Mouse (Mus musculus) retina, embryonic 14.5 days (tissue): ENCODE measurements around the gene Rdh9.
"Not testable (repeated sequence)": the region's sequence is repeated elsewhere in the genome, so short reads cannot be mapped to it uniquely, and the experiment has no call there.

Experiments
- DNase-seq: peaks from one replicate; pipeline ENCODE4 v3.0.0-alpha.2; 2015; ENCODE audit warnings: low spot score

Gene Rdh9

DNA sequence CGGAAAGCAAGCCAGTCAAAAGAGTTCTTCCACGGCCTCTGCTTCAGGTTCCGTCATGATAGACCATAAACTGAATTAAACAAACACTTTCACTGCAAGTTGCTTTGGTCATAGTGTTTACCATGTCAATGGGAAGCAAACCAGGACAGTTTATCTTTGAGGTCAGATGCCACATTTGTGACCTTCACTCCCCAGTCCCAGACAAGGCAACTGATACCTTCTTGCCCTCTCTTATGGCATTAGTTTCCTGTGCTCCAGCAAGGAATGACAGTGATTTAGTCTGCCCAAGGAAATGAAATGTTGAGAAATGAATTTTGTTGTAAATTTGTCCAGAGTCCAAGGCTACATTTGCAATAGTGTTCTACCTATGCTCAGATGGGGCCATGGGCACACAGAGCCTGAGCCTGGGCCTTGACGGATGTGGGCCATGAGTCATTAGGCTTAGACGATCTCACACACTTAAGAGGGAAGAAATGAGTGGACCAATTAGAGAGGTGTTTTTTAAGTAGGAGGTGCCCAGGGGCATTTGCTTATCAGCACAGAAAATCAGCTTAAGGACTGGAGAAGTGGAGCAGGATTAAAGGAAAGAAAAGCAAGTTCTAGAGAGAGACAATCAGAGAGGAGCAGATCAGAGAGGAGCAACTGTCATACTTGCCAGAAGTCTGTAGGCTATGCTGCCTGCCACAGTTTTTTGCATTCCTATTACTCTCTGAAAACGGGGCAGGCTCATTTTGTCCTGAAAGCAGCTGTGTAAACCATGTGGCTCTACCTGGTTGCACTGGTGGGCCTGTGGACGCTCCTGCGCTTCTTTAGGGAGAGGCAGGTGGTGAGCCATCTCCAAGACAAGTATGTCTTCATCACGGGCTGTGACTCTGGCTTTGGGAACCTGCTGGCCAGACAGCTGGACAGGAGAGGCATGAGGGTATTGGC is 16.7 kb upstream of the Rdh9 start, which contains the start of the genes Rdh1 and Rdh16f1:
Gene Rdh1 (plus strand): TSS at position 541 of the 930 bp plus-strand sequence.
Gene Rdh16f1 (plus strand): TSS at position 607 of the 930 bp plus-strand sequence.
- DNase-seq, result no peak

DNA sequence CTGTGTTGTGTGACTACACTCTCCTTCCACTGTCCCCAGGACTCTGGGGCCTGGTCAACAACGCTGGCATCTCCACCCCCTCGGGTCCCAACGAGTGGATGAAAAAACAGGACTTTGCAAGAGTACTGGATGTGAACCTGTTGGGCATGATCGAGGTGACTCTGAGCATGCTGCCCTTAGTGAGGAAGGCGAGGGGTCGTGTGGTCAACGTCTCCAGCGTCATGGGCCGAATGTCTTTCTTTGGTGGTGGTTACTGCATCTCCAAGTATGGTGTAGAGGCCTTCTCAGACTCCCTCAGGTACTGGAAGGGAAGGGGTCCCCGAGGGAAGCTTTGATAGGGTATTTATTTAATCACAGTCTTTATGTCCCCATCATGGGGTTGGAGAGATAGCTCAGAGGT is 13.3 kb upstream of the Rdh9 start:
- DNase-seq, result not testable (repeated sequence)

DNA sequence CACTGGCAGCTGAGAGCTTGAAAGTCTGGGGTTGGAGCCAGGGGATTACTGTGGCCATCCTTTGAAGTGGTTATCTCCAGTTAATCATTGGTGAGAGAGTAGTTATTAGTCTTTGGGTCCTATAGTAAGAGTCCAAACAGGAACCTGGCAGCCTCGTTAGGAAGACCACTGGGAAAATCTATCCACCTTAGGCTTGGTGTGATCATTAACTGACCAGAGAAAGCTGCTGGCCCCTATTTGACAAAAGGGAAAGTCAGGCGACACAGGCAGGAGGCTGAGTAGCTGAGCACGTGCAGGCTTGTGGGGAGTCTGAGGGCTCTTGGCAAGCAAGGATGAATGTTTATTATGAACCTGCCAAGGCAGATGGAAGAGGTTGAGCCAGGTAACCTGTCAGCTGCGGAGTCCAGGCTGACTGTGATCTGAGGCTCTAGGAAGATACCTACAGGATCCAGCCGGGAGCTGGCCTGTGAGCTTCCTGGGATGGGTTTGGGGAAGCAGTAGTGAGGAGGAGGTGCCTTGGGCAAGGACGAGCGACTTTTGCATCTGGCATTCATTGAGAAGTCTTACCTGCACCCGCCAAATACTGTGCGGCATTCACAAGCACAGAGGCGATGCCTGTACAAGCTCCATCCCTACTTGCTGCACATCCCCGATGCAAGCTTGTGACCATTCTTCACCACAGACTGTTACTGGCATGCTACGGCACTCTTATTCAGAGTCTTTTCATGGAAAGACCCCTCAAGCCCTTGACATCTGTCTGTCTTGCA is 12.1 kb upstream of the Rdh9 start:
- no peak for DNase-seq

DNA sequence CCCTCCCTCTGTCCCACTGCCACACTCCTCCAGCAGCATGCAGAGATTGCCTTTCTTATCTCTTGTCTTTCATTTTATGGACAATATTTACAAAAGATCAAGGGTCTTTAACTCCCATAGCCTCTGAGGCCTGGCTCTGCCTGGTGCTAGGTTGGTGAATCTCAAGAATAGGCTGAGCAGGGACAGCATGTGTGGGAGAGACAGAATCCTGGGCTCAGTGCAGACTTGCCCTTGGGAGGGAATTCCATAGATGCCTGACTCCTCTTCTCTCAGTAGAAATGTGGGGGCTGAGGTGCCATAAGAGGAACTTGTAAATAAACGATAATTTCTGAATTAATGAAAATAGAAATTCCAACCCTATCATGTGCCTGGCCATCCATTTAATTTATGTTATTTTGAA is 9.6 kb upstream of the Rdh9 start:
- DNase-seq, result no peak

DNA sequence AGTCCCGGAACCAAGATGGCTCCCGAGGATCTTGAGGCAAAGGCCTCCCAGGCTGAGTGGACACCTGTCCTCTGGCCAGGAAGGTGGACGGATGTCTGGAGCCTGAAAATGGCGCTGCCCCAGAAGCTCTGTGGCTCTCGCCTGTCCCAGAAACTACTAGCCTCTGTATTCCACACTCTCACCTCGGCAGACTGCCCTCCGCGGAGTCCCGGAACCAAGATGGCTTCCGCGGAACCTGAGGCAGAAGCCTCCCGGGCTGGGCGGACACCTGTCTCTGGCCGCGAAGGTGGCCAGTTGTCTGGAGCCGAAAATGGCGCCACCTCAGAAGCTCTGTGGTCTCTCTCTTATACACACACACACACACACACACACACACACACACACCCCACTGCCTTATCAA is 6.1 kb downstream of the Rdh9 start:
- not testable (repeated sequence) for DNase-seq

DNA sequence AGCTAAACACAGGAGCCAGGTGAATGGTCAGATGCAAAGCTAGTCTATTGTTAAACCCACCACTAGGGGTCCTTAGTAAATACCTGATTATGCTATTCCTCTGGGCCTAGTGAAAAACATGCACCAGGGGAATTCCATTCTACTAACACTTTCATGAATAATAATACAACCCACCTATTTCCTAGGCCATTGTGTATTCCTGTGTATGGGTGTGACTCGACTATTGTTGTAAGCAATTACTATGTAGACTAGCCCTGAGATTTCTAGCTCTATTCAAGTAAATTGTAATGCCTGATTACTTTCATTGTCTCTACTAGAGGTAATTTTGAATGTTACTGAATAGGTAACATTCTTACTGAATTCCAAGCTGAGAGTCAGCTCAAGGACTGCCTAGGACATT is 9.2 kb downstream of the Rdh9 start:
- not testable (repeated sequence) for DNase-seq

DNA sequence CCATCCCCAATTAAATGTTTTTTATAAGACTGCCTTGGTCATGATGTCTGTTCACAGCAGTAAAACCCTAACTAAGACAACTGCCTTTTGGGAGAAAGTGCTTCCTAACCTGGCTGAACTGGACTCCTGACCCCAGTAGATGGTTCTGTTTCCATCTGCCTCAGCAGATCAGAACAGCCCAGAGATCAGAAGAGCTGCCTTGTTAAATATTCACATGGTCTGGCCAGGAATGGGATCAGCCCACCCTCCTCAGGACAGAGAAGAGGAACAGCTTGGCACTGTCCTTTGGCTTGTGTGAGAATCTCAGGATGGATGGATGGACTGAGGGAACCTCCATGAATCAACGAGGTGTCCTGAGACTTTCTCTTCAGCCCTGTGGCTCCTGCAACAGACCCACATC is 23.1 kb downstream of the Rdh9 start:
- no peak for DNase-seq

DNA sequence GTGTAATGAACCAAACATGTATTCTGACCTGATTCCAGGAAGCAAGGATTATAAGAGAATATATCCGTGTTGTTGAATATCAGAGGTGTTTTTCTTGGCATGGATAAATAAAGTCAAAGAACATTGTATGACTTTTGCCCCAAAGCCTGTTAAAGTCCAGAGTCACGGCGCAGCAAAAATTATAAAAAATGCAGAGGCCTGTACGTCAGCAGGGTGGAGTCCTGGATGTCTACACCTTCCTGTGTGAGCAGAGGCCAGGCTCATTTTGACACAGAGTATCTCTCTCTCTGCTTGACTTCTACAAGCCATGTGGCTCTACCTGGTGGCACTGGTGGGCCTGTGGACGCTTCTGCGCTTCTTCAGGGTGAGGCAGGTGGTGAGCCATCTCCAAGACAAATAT is 24.7 kb downstream of the Rdh9 start, which contains the start of gene Rdh16:
Gene Rdh16 (plus strand): TSS at position 262 of the 400 bp plus-strand sequence.
- DNase-seq, result no peak

DNA sequence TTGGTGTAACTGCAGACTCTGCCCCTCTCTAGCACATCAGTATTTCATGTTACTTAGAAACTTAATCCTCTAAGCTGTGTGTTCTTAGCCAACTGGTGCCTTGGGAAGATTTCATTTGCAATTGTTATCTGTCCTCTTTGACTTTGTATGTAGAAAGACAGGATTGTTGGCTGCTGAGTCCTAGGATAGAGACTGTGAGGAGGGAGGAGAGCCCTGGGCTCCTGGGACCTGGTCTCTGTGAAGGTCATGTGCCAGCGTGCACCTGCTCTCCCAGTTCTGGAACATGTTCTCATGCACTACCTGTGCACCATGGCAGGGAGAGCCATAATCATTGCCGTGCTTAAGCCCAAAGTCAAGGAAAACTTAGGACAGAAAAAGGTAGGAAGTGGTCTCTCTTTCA is 25.4 kb downstream of the Rdh9 start:
- no peak for DNase-seq

DNA sequence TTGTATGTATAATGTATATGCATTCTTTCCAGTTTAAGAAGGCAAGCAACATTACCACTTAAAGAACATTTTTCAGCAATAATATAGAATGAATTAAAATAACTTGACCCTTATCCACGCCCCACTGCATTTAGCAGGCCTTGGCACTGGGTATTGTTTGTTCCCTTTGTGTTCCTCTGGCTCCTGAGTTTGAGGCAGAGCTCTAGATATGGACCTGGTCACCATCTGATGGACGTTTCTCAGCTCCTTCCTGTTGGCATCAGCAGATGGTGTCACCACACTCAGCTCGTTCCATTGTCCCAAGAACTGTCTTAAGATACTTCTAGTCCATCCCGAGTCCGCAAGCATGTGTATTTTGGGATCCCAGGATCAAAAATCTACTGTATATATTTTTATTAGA is 26.1 kb downstream of the Rdh9 start:
- no peak for DNase-seq

DNA sequence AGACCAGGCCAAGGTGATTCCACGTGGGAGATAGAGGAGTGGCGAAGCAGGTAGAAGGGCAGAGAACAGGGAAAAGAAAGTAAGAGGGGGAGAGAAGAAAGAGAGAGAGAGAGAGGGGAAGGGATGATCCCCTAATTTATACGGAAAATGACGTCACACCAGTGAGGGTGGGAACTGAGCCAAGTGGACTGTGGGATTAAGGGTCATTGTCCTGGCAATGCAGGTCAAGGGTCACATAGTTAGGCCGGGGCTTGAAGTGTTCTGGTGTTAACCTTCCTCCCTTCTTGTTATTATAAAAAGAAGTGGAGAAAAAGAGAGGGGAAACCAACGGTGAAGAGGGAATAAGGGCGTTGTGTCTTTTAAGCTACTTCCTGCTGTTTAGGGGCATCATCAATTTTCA is 28.2 kb downstream of the Rdh9 start:
- no peak for DNase-seq

DNA sequence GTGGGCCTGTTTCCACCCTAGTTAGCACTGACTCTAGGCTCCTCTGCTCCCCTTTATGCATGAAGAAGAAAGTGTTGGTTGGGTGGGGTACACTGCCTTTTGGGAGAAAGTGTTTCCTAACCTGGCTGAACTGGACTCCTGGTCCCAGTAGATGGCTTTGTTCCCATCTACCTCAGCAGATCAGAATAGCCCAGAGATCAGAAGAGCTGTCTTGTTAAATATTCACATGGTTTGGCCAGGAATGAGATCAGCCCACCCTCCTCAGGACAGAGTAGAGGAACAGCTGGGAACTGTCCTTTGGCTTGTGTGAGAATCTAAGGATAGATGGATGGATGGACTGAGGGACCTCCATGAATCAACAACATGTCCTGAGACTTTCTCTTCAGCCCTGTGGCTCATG is 39.7 kb downstream of the Rdh9 start:
- no peak for DNase-seq

DNA sequence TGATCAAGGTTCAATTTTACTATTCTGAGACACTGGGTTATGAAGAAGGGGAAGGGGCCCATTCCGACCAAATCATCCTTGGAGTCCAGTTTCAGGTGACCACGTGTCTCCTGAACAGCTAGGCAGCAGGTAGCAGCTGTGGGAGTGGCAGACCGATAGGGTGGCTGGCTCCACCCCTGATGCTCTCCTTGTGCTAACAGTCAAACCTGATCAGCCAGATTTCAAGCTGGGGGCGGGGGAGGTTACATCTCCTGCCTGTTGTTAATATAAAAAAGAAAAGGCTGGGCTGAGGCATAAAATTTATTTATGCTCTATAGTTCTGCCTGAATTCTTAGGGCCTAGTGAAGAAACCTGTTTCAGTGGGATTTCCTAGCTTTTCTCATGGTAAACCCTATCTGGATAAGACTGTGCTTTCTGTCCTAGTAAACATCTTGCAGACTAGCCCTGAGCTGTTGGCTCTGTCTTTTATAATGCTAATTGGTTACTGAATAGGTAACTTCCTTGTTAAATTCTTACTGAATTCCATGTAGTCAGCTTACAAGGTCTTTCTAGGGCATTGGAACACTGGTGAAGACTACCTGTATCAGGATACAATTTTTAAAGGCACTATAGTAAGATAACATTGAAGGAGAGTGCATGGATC is 41.2 kb downstream of the Rdh9 start:
- not testable (repeated sequence) for DNase-seq

DNA sequence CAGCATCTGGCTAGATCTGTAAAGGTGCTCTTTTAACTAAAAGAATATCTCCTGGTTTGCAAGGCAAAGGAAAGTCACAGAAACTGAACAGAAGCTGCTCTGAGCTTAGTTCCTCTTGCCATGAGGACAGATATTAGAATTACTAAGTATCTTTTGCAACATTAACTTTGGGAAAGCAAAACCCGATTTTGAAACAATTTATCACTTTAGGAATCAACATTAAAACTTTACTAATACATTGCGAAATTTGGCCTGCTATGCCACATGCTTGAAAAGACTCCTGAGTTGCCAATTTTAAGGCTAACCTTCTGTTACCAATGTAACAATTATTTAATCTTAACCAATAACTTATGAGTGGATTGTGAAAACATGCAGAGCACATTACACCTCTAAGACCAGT is 45.6 kb downstream of the Rdh9 start:
- not testable (repeated sequence) for DNase-seq

DNA sequence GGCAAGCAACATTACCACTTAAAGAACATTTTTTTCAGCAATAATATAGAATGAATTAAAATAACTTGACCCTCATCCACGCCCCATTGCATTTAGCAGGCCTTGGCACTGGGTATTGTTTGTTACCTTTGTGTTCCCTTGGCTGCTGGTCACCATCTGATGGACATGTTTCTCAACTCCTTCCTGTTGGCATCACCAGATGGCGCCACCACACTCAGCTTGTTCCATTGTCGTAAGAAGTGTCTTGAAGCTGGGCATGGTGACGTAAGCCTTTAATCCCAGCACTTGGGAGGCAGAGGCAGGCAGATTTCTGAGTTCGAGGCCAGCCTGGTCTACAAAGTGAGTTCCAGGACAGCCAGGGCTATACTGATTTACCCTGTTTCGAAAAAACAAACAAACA is 49.2 kb downstream of the Rdh9 start:
- peak; percentile 32 for DNase-seq

DNA sequence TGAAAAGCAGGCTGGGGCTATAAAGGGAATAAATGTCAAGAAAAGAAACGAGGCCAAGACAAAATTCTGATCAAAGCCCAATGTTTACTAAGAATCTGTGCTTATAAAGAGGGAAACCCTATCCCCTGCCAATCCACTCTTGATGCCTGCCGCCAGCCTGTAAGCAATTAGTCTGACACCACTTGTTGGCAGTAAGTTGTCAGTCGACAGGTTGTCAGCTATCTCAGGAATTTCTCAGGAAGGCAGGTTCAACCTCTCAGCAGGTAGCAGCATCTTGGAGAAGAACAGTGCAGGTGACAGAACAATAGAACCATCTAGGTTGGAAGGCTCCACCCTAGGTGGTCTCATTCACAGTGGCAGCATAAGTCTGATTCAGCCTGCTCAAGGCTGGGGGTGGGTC is 52.9 kb downstream of the Rdh9 start:
- no peak for DNase-seq

DNA sequence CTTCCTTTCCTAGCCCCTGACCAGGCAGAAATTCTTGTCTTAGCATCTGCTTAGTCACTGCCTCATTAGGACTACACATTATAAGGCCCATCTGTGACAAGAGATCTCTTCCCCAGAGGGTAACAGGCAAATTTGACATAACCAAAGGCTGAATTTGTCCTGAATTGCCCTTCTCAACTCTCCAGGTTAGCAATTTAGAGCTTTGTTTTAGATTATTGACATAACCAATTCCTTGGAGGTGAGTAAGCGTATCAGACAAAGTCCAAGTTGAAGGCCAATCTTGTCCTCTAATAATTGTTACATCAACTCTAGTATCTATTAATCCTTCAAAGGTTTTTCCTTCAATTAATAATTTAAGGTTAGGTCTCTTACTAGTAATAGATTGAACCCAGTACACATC is 58.0 kb downstream of the Rdh9 start:
- not testable (repeated sequence) for DNase-seq

DNA sequence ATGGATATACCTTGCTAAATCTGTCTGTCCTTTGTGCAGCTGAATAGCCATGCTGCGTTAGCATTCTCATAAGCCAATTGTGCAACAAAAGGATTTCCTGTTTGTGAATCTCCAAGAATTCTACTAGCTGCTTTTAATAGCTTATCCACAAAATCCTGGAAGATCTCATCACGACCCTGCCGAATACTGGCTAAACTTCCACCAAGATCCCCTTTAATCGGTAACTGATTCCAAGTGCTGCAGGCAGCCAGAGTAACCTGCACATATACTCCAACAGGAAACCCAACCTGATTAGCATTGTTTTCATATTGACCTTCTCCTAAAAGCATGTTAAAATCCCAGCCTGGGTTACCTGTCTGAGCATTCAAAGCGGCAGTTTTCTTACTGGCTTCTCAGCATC is 59.1 kb downstream of the Rdh9 start:
- no peak for DNase-seq

DNA sequence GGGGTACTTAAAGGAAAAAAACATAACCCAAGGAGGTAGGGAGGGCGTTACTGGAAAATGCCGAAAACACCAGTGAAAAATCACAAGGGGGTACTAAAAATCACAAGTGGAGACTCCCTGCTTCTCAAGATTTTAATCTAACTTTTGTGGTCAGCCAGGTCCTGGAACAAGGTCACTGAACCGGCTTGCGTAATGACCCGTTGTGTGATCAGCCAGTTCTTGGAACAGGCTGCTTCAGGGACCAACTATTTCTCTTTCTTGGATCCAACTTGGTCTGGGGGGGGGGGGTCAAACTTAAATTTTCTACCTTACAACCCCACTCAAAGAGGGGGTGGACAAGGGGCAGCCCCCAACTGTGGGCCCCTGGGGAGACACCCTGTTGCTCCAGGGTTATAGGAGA is 61.6 kb downstream of the Rdh9 start:
- not testable (repeated sequence) for DNase-seq

DNA sequence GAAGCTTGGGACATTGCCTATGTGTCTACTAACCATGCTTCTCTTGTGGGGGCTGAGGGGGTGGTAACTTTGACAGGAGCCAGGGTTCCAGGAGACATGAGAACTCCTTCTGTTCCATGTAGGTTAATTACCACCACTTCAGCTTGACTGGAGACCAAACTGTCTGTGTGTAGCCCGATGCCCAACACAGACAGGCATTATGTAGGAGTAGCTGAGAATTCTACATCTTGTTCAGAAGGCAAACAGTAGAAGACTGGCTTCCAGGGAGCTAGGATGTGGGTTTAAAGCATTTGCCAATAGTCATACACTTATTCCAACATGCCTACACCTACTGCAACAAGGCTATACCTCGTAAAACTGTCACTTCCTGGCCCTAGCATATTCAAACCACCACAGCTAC is 62.4 kb downstream of the Rdh9 start:
- no peak for DNase-seq

DNA sequence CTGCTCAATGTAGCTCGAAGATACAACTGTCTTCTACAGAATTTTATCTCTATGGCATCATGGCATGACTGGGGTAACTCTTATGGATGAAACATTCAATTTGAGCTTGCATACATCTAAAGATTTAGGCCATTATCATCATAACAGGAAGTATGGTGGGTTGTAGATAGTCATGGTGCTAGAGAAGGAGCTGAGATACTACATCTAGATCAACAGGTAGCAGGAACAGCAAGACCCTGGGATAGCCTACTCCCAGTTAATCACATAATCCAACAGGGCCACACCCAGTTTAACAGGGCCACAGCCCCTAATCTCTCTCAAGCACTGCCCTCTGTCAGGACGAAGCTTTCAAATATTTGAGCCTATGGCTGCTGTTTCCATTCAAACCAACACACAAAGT is 64.6 kb downstream of the Rdh9 start:
- no peak for DNase-seq
